Mouse (Mus musculus) intestine, embryonic 16.5 days (tissue): ENCODE measurements around the gene Zfp819. TPM values are rescaled to one million over a fixed set of nuclear protein-coding genes. Genes with fewer than 3 reads are reported as not detected.

Source experiments
- ATAC-seq: fragments of 200-750 bp; cut with Nextera tagmentation; 2 replicates; pipeline ENCODE4 v1.8.0; 2017; ENCODE audit warnings: moderate TSS enrichment, moderate library complexity
- H3K27ac ChIP-seq: fragments of 300-500 bp; sonication (generic); 2 replicates; pipeline ENCODE4 v1.5.1; 2014; ENCODE audit warnings: mild to moderate bottlenecking, low read length
- H3K27me3 ChIP-seq: fragments of 300-500 bp; sonication (generic); replicated peaks from 2 replicates; pipeline ENCODE4 v1.6.1; 2014; ENCODE audit warnings: low read length, control low read depth, mixed read lengths; ENCODE audit not compliant: control insufficient read depth, insufficient read depth
- H3K36me3 ChIP-seq: fragments of 300-500 bp; sonication (generic); 2 replicates; pipeline ENCODE4 v1.6.1; 2014; ENCODE audit warnings: low read length, control low read depth; ENCODE audit not compliant: control insufficient read depth, insufficient read depth
- H3K4me1 ChIP-seq: fragments of 300-500 bp; sonication (generic); 2 replicates; pipeline ENCODE4 v1.6.1; 2014; ENCODE audit warnings: low read length, control low read depth, mixed read lengths; ENCODE audit not compliant: control insufficient read depth, insufficient read depth
- H3K4me2 ChIP-seq: fragments of 300-500 bp; sonication (generic); 2 replicates; pipeline ENCODE4 v1.6.1; 2014; ENCODE audit warnings: low read depth, low read length, control low read depth
- H3K4me3 ChIP-seq: fragments of 300-500 bp; sonication (generic); 2 replicates; pipeline ENCODE4 v1.5.1; 2014; ENCODE audit warnings: mild to moderate bottlenecking, low read length
- H3K9ac ChIP-seq: fragments of 300-500 bp; sonication (generic); 2 replicates; pipeline ENCODE4 v1.6.1; 2014; ENCODE audit warnings: low read depth, low read length
- H3K9me3 ChIP-seq: fragments of 300-500 bp; sonication (generic); 2 replicates; pipeline ENCODE4 v1.6.1; 2016; ENCODE audit warnings: low read length, control low read depth; ENCODE audit not compliant: control insufficient read depth
- WGBS: fragments of 180-500 bp; shearing (Covaris S2); extraction: QIAGEN DNeasy Blood & Tissue Kit; methylation state at CpG from one replicate; pipeline ENCODE4 v1.1.7; 2014; 5-methylcytosine and 5-hydroxymethylcytosine counted together
- polyA plus RNA-seq: library from polyadenylated mRNA; unstranded; fragments of >200 nt; fragmentation: Nextera tagmentation; extraction: Ambion mirVana; gene quantifications from 2 replicates; pipeline ENCODE4 v1.2.1, GENCODE M21; 2015

Gene Zfp819
- polyA plus RNA-seq, 1 experiment from 2014 or later: not detected

DNA sequence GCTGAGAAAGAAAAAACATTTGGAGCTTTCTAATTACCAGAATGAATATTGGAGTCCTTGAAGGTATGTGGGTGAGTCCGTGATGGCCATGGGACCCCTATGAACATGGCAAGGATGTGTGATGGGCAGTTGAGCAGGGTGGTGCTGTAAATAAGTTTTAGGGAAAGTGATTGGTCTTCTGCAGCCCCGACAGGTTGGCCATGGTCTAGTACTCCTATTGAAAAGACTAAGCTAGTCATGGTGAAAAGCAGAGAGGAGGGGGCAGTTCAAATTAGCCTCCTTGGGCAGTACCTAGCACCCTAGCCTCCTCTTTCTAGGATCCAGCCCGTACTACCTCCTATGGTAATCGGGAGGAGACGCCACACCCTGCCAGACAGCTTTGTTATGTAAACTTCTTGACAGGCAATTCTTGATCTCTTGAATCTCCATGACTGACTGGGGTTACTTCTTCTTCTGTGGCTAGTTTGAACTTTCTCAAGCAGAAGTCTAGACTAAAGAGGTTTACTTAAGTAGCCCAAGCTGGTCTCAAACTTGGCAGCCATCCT lies 846 bp downstream of the Zfp819 start:
- H3K4me1 ChIP-seq: peaks cover 3% of the 10 kb centered on the region
- H3K9ac ChIP-seq: no peak overlapping the region
- no peak overlapping the region for H3K4me2 ChIP-seq
- H3K27ac ChIP-seq: no peak overlapping the region
- H3K36me3 ChIP-seq: no peaks in the 10 kb centered on the region
- no peaks in the 10 kb centered on the region for H3K27me3 ChIP-seq
- H3K9me3 ChIP-seq: no peaks in the 10 kb centered on the region
- no peak overlapping the region for H3K4me3 ChIP-seq
- ATAC-seq: no peak
- 40% methylated on average over 5 of the region's 5 CpGs for WGBS

DNA sequence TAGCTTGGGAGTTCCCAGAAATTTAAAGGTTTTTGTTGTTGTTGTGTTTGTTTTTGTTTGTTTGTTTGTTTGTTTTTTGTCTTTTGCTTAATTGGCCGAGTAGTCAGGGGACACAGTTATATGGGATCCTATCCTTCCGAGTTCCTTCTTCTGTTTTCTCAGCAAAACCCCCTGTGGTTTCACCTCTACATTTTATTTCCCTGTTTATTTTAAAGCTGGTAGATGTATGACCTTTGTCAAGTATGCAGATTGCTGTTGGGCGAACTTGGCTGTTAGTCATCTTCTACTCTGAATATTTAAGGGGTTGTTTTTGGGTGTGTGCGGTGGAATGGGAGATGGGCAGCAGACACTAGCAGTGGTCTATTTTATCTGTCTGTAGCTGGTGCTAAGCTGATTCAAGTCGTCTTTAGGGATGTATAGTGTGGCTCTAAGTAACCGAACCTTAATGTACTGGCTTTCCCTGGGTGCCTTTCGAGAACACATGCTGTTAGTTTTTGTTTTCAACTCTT lies 1.4 kb downstream of the Zfp819 start:
- Histone ChIP-seq H3K9me3 (no peaks in the 10 kb centered on the region), H3K4me2 (no peak overlapping the region), H3K4me3 (no peak overlapping the region), H3K27me3 (no peaks in the 10 kb centered on the region), H3K4me1 (peaks cover 3% of the 10 kb centered on the region), H3K9ac (no peak overlapping the region), H3K36me3 (no peaks in the 10 kb centered on the region), H3K27ac (no peak overlapping the region)
- ATAC-seq: no peak
- 71% methylated on average over 7 of the region's 7 CpGs for WGBS

DNA sequence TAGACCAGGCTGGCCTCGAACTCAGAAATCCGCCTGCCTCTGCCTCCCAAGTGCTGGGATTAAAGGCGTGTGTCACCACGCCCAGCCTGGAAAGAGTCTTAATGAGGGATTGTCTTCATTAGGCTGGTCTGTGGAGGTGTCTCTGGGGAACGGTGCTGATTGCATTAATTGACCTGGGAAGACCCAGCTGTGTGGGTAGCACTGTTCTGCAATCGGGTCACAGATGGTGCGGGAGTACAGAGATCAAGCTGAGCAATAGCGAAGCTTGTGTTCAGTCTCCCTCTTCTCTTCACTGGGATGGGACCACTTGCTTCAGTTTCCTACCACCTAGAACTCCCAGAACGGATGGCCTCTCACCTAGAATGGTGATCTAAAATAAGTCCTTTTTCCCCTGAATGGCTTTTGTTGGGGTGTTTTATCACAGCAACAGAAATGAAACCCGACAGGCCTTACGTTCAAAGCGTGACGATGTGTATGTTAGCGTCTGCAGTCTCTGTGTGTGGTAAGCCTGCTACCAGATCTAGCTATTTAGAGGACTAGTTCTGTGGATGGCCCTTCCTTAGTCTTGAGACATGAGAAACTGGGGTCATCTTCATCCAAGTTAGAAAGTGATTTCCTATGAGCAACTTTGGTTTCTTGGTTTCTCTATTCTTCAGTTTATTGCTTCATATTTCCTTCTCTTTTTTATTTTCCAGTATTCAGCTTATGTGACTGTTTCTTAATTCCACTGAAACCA lies 7.0 kb downstream of the Zfp819 start:
- H3K4me3 ChIP-seq: no peak overlapping the region
- no peaks in the 10 kb centered on the region for H3K36me3 ChIP-seq
- no peak for ATAC-seq
- H3K9me3 ChIP-seq: no peaks in the 10 kb centered on the region
- H3K27ac ChIP-seq: no peak overlapping the region
- 90% methylated on average over 14 of the region's 14 CpGs for WGBS
- no peaks in the 10 kb centered on the region for H3K27me3 ChIP-seq
- H3K4me1 ChIP-seq: no peaks in the 10 kb centered on the region
- no peak overlapping the region for H3K9ac ChIP-seq
- no peak overlapping the region for H3K4me2 ChIP-seq

DNA sequence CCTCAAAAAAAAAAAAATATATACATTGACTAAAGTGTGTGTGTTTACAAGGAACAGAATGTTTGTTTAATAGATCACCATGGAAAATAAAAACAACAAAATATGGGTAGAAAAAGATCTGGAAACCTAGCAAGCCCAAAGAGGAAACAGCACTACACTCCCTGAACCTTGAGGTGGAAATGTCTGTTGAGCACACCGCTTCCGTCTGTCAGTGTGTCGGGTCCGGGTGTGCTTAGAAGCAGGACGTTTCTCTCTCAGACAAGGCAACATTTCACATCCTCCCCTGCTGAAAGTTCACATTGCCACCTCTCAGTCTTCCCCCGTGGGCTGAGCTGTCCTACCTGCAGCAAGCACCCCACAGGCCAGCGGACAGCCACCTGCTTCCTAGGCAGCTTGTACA lies 16.0 kb downstream of the Zfp819 start:
- Histone ChIP-seq H3K27me3 (no peaks in the 10 kb centered on the region), H3K9me3 (no peaks in the 10 kb centered on the region), H3K36me3 (no peaks in the 10 kb centered on the region), H3K4me1 (no peaks in the 10 kb centered on the region), H3K4me2 (no peak overlapping the region), H3K27ac (no peak overlapping the region), H3K4me3 (no peak overlapping the region), H3K9ac (no peak overlapping the region)
- no peak for ATAC-seq
- WGBS: 81% methylated on average over 7 of the region's 7 CpGs

DNA sequence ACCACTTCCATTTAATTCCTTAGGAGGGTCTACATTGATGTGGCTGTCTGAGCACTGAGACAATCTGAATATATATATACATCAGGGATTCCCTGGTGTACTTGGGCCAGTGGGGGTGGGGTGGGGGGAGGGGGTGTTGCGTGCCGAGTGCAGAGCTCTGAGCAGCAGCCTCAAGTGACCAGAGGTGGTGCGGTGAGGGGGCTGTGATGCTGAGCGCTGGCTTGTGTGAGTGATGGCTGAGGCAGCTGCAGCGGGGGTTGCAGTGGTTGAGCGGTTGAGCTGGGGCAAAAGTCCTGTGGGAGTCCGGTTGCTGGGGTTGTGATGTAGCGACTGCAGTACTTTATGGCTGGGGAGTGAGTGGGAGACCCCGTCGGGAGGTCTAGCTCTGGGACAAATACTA lies 16.9 kb downstream of the Zfp819 start:
- Histone ChIP-seq H3K4me1 (no peaks in the 10 kb centered on the region), H3K4me3 (no peak overlapping the region), H3K36me3 (no peaks in the 10 kb centered on the region), H3K27me3 (no peaks in the 10 kb centered on the region), H3K9me3 (no peaks in the 10 kb centered on the region), H3K27ac (no peak overlapping the region), H3K9ac (no peak overlapping the region), H3K4me2 (no peak overlapping the region)
- 23% methylated on average over 10 of the region's 10 CpGs for WGBS
- ATAC-seq: no peak

DNA sequence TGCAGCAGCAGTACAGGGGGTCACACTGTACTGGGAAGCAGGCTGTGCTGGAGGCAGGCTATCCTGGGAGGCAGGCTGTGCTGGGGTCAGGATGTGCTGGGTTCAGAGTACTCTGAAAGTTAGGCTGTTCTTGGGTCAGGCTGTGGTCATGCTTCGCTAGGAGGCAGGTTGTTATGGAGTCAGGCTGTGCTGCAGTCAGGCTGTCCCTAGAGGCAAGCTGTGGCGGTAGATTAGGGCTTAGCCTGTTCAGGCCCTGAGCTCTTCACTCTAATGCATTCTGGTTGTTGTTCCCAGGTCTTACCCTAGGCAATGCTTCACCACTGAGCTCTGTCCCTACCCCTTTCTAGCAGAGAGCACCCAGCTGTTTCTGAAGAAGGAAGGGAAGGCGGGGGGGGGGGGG lies 18.1 kb downstream of the Zfp819 start:
- ATAC-seq: no peak
- WGBS: 67% methylated on average over 2 of the region's 3 CpGs
- Histone ChIP-seq H3K27me3 (no peaks in the 10 kb centered on the region), H3K27ac (no peak overlapping the region), H3K9me3 (no peaks in the 10 kb centered on the region), H3K36me3 (no peaks in the 10 kb centered on the region), H3K9ac (no peak overlapping the region), H3K4me3 (no peak overlapping the region), H3K4me2 (no peak overlapping the region), H3K4me1 (no peaks in the 10 kb centered on the region)

DNA sequence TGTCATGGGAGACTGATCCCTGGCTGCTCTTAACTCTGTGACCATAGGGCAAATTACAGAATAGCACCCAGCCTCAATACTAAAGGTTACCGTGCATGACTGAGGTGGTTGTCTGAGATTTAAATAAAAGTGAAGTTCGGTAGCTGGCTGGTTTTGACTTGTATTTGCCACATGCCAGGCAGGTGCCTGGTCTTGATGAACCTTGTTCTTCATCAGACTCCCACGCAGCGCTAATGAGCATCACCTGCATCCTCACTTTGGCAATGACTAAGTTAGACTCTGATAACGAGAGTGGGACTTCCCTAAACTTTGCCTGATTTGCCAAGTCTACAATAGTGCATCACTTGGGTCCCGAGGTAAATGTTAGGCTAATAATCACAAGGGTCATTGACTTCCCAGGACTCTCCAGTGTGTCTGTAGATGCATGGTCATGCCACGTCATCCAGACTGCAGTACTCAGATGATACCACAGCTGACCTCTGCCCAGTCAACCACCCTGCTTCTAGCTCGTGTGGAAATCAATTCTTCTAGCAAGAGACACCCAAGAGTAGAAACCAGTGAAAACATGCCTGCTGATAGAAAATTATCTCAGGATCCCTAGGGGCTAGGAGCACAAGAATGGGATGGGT lies 18.9 kb downstream of the Zfp819 start:
- Histone ChIP-seq H3K36me3 (no peaks in the 10 kb centered on the region), H3K27ac (no peak overlapping the region), H3K9ac (no peak overlapping the region), H3K27me3 (no peaks in the 10 kb centered on the region), H3K4me3 (no peak overlapping the region), H3K4me2 (no peak overlapping the region), H3K4me1 (no peaks in the 10 kb centered on the region), H3K9me3 (no peaks in the 10 kb centered on the region)
- no peak for ATAC-seq
- 79% methylated on average over 8 of the region's 8 CpGs for WGBS

DNA sequence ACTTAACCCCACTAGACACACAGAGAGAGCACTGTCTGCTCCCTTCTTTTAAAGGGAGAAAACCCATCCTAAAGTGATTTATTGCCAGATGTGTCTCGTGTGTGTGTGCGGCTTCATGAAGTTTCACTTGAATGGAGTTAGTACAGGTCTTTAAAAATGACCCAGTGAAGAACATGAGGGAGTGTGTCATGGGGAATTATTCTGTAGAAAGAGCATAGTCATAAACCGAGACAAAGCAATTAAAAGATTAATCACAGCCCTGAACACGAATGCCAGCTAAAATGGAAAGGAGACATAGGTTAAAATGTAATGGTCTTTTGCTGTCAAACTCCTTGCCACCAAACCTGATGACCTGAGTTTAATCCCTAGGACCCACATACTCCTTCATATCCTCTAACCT lies 27.0 kb downstream of the Zfp819 start:
- no peaks in the 10 kb centered on the region for H3K36me3 ChIP-seq
- H3K27ac ChIP-seq: no peak overlapping the region
- H3K9ac ChIP-seq: no peak overlapping the region
- no peaks in the 10 kb centered on the region for H3K27me3 ChIP-seq
- no peak overlapping the region for H3K4me3 ChIP-seq
- ATAC-seq: peak; percentile 62
- WGBS: 45% methylated on average over 4 of the region's 4 CpGs
- no peaks in the 10 kb centered on the region for H3K9me3 ChIP-seq
- peaks cover 6% of the 10 kb centered on the region; the same call in 1 of the 2 replicates for H3K4me1 ChIP-seq
- H3K4me2 ChIP-seq: no peak overlapping the region

DNA sequence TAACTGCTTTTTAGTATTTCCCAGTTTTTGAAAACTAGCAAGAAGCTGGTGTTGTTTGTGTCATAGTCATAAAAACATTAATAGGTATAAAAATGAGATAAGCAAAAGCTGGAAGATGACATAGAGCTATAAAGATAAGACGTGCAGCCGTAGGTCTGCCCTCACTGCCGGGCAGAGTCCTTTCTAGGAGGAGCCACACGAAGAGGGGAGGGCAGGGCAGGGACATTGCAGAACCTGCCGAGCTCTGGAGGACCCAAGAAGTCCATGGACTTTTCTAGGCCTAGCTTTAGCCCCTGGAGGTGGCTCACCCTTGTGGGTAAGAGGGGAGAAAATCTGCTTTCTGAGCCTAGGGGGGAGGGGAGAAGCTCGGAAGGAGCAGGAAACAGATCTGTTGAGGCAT lies 27.5 kb downstream of the Zfp819 start, which contains the start of gene Ceacam18:
Gene Ceacam18 (plus strand): TSS at position 208 of the 400 bp plus-strand sequence.
- WGBS: 43% methylated on average over 6 of the region's 6 CpGs
- Histone ChIP-seq H3K27me3 (no peaks in the 10 kb centered on the region), H3K9me3 (no peaks in the 10 kb centered on the region), H3K4me2 (0 out of 2 replicates have a peak within 1 kb of the TSS, but pooled peaks have one; percentile 15), H3K36me3 (no peaks in the 10 kb centered on the region), H3K27ac (peak within 1 kb of the TSS; percentile 49; the same call in 1 of the 2 replicates), H3K4me1 (peaks cover 6% of the 10 kb centered on the region; the same call in 1 of the 2 replicates), H3K9ac (no peak within 1 kb of the TSS), H3K4me3 (peak within 1 kb of the TSS; percentile 25; the same call in 1 of the 2 replicates)
- ATAC-seq: peak; percentile 97
